Mouse (Mus musculus) heart, embryonic 16.5 days (tissue): ENCODE data around the gene Dnajc3. TPM values are rescaled to one million over a fixed set of nuclear protein-coding genes. Genes with fewer than 3 reads are reported as not detected.

ENCODE experiments used
- ATAC-seq: fragments of 200-750 bp; cut with Nextera tagmentation; replicated peaks from 2 replicates; pipeline ENCODE4 v1.8.0; 2017; ENCODE audit warnings: moderate number of reproducible peaks; ENCODE audit not compliant: insufficient read depth, low FRiP score; ENCODE audit errors: extremely low read depth
- H3K27ac ChIP-seq: fragments of 300-500 bp; sonication (generic); 2 replicates; pipeline ENCODE4 v1.5.1; 2014; ENCODE audit warnings: mild to moderate bottlenecking, low read length, control low read depth, moderate library complexity
- H3K27me3 ChIP-seq: fragments of 300-500 bp; sonication (generic); 2 replicates; pipeline ENCODE4 v1.6.1; 2014; ENCODE audit warnings: low read length, mixed read lengths; ENCODE audit not compliant: control insufficient read depth, insufficient read depth
- H3K36me3 ChIP-seq: fragments of 300-500 bp; sonication (generic); 2 replicates; pipeline ENCODE4 v1.6.1; 2014; ENCODE audit not compliant: control insufficient read depth, insufficient read depth
- H3K4me1 ChIP-seq: fragments of 300-500 bp; sonication (generic); 2 replicates; pipeline ENCODE4 v1.6.1; 2014; ENCODE audit warnings: low read length, mixed read lengths; ENCODE audit not compliant: control insufficient read depth, insufficient read depth
- H3K4me2 ChIP-seq: fragments of 300-500 bp; sonication (generic); 2 replicates; pipeline ENCODE4 v1.6.1; 2014; ENCODE audit warnings: low read depth, mild to moderate bottlenecking, control low read depth, low read length
- H3K4me3 ChIP-seq: fragments of 300-500 bp; sonication (generic); 2 replicates; pipeline ENCODE4 v1.5.1; 2014; ENCODE audit warnings: mild to moderate bottlenecking, control low read depth, low read length
- H3K9ac ChIP-seq: fragments of 300-500 bp; sonication (generic); 2 replicates; pipeline ENCODE4 v1.6.1; 2014; ENCODE audit warnings: low read length, control low read depth
- H3K9me3 ChIP-seq: fragments of 300-500 bp; sonication (generic); replicated peaks from 2 replicates; pipeline ENCODE4 v1.6.1; 2016; ENCODE audit warnings: low read length; ENCODE audit not compliant: control insufficient read depth
- WGBS: fragments of 180-500 bp; shearing (Covaris S2); extraction: QIAGEN DNeasy Blood & Tissue Kit; methylation state at CpG from one replicate; pipeline ENCODE4 v1.1.7; 2014; 5-methylcytosine and 5-hydroxymethylcytosine counted together
- polyA plus RNA-seq: library from polyadenylated mRNA; unstranded; fragments of >200 nt; fragmentation: Nextera tagmentation; extraction: Ambion mirVana; gene quantifications from 2 replicates; pipeline ENCODE4 v1.2.1, GENCODE M21; 2015

The Dnajc3 gene
- polyA plus RNA-seq, result 26.7 and 31.0 TPM in 2 replicates

DNA sequence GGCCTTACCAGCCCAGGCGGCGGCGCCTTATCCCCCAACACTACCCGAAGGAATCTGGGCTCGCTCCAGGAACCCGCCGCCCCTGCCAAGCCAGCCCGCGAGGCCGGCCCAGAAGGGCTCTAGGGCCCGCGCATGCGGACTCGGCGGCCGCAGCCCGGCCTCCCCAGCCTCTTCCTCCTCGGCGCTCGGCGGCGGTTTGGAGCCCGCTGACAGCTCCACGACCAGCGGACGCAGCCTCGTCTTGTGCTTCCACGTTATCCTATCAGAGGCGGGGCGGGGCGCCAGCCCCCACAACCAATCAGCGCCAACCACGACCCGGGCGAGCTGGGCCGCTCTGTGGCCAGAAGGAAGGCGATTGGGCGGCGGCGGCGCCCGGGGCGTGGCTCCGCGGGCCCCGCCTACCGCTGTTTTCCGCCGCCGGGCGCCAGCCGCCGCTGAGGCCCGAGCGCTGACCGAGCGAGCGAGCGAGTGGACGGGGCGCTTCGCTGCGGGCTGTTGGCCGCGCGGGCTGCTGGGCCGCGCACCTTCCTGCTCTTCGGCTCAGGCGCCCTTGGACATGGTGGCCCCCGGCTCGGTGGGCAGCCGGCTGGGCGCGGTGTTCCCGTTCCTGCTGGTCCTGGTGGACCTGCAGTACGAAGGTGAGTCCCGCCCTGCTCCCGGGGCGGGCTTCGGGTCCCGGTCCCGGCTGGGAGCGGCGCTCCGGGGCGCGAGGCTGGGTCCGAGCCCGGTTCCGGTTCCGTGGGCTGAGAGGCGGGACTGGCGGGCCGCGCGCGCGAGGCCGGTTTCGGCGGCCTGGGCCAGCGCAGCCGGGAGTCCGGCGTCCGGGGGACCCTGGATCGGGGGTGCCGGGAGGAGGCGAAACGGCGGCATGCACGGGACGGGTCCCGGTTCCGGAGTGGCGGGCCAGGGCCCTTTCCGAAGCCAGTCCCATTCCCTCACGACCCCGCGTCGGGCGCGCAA lies at the start of gene Dnajc3:
Dnajc3 (plus strand) TSS at position 444 of the 960 bp plus-strand sequence.
- peak within 1 kb of the TSS; percentile 99 for H3K4me3 ChIP-seq
- H3K9ac ChIP-seq, result peak within 1 kb of the TSS; percentile 100
- peak within 1 kb of the TSS; percentile 88 for H3K4me2 ChIP-seq
- peak within 1 kb of the TSS; percentile 97 for H3K27ac ChIP-seq
- ATAC-seq, result peak; percentile 99
- H3K9me3 ChIP-seq, result no peaks in the 10 kb centered on the region
- peaks cover 22% of the 10 kb centered on the region for H3K4me1 ChIP-seq
- under 1% methylated on average over 123 of the region's 124 CpGs for WGBS
- H3K27me3 ChIP-seq, result no peaks in the 10 kb centered on the region
- no peaks in the 10 kb centered on the region for H3K36me3 ChIP-seq

DNA sequence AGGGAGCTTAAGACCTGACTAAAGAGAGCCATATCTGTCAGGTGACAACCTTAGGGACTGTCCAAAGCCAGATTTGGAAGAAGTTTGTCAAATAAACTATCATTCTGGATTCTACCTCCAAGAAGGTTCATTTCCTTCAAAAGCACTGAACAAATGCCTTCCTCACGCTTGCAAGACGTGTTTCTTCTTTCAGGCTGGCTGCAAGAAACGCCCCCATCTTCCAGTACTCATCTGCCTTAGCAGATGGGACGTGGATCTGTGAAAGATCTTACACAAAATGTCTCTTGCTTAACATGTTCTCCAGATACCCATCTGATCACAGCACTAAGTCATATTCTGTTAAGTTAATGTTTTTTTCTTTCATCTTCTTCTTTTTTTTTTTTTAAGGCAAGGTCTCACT lies 47.7 kb upstream of the Dnajc3 start:
- Histone ChIP-seq H3K27me3 (no peaks in the 10 kb centered on the region), H3K9me3 (no peaks in the 10 kb centered on the region), H3K9ac (no peak overlapping the region), H3K27ac (no peak overlapping the region), H3K4me2 (no peak overlapping the region), H3K4me1 (no peaks in the 10 kb centered on the region), H3K36me3 (peaks cover 5% of the 10 kb centered on the region), H3K4me3 (no peak overlapping the region)
- no peak for ATAC-seq
- 87% methylated on average over 4 of the region's 4 CpGs for WGBS

DNA sequence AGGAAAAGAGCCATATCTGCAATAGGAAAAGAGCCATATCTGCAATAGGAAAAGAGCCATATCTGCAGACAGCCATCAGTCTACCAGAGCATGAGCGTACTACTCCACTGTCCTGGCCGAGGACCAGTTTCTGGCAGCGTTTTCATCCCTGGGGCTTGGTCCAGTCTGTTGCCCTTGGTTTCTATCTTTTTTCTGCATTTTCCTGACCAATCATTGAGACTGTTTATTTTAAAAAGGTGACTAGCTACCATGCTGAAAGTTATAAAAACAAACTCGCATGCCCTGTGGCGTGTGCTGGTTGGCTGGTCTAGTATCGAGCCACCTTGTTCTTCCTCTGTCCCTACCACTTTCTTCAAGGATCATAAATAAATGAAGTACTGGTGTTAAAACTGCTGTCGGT lies 42.5 kb upstream of the Dnajc3 start:
- no peak overlapping the region for H3K27ac ChIP-seq
- WGBS, result 77% methylated on average over 7 of the region's 7 CpGs
- no peak overlapping the region for H3K9ac ChIP-seq
- no peaks in the 10 kb centered on the region for H3K4me1 ChIP-seq
- ATAC-seq, result no peak
- no peak overlapping the region for H3K4me3 ChIP-seq
- H3K27me3 ChIP-seq, result no peaks in the 10 kb centered on the region
- peaks cover 13% of the 10 kb centered on the region; the same call in 1 of the 2 replicates for H3K36me3 ChIP-seq
- H3K4me2 ChIP-seq, result no peak overlapping the region
- no peaks in the 10 kb centered on the region for H3K9me3 ChIP-seq

DNA sequence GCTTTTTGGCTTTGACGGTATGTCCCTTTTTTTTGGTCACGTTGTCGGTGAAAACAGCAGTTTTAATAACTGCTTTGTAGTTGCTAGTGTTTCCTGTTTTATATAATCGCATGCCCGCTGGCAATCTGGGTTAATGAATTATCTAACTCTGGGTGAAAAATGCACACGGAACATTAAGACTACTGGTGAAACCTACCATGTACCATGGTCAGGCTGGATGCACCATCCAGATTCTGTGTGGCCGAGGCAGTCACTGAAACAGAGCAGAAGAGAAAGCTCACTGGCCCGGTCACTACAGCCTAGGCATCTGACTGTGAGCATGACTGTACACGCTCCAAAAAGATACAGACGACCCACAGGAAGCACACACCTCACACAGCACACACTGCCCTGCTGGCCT lies 42.1 kb upstream of the Dnajc3 start:
- no peak overlapping the region for H3K9ac ChIP-seq

DNA sequence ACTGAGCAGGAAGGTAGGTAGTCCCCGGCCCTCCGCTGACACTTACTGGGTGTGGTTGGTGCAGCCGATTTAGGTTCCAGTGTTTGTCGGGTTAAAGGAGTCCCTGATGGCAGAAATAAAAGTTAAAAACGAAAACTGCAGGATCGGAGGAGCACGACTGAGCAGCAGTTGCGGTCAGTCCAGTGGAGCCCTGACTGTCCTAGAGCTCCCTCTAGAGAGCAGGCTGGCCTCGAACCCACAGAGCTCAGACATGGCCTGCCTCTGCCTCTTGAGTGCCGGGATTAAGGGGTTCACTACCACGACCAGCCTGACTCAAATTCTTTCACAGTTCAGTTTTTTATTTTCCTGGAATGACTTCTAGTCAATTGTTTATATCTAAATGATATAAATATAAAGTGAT lies 37.8 kb upstream of the Dnajc3 start:
- peaks cover 23% of the 10 kb centered on the region for H3K36me3 ChIP-seq

More for the DNA sequence above, 42.1 kb upstream of the Dnajc3 start:
- 88% methylated on average over 10 of the region's 10 CpGs for whole genome bisulfite sequencing
- no peaks in the 10 kb centered on the region for H3K4me1 ChIP-seq
- H3K9me3 ChIP-seq, result no peaks in the 10 kb centered on the region
- no peak overlapping the region for H3K4me3 ChIP-seq
- no peak for ATAC-seq
- peaks cover 17% of the 10 kb centered on the region for H3K36me3 ChIP-seq
- H3K27me3 ChIP-seq, result no peaks in the 10 kb centered on the region
- H3K4me2 ChIP-seq, result no peak overlapping the region
- no peak overlapping the region for H3K27ac ChIP-seq

DNA sequence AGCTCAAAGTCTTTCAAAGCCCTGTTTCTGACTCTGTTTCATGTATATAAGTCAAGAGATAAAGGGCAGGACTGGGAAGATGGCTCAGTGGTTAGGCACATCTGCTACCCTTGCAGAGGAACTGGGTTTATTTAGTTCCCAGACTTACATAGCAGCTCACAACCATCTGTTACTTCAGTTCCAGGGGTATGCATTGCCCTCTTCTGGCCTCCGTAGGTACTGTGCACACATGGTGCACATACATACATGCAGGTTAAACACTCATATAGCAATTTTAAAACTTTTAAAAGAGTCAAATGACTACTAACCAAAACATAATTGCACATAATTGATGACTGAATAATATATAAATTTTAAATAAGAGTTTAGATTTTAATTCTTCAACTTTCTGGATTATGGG lies 36.9 kb upstream of the Dnajc3 start:
- no peak for ATAC-seq
- Histone ChIP-seq H3K9me3 (no peaks in the 10 kb centered on the region), H3K4me3 (no peak overlapping the region), H3K27ac (no peak overlapping the region), H3K27me3 (no peaks in the 10 kb centered on the region), H3K4me2 (no peak overlapping the region), H3K9ac (no peak overlapping the region), H3K4me1 (no peaks in the 10 kb centered on the region), H3K36me3 (peaks cover 23% of the 10 kb centered on the region)
- 98% methylated on average over 1 of the region's 1 CpGs for WGBS

More for the DNA sequence above, 37.8 kb upstream of the Dnajc3 start:
- 78% methylated on average over 11 of the region's 11 CpGs for WGBS
- H3K27ac ChIP-seq, result no peak overlapping the region
- no peak for ATAC-seq
- H3K4me1 ChIP-seq, result no peaks in the 10 kb centered on the region
- no peaks in the 10 kb centered on the region for H3K9me3 ChIP-seq
- H3K27me3 ChIP-seq, result no peaks in the 10 kb centered on the region
- no peak overlapping the region for H3K4me2 ChIP-seq
- no peak overlapping the region for H3K4me3 ChIP-seq
- H3K9ac ChIP-seq, result no peak overlapping the region

DNA sequence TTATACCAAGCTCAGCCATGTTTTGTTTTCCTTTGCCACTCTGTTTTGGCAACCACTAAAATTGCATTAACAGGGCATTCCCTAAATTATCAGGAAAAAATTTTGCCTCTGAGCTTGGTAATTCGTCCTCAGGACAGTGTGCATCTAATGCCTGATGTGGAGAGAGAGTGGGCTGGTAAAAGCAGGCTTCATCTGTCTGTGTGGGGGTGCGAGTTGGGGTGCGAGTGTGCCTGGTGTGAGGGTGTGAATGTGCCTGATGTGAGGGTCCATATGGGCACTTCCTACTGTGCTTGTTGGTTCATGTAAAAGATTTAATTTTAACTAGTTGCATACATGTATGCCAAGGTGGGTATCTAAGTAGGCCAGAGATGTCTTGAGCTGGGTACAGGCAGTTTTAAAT lies 34.4 kb upstream of the Dnajc3 start:
- Histone ChIP-seq H3K27me3 (no peaks in the 10 kb centered on the region), H3K4me2 (no peak overlapping the region), H3K9ac (no peak overlapping the region), H3K4me3 (no peak overlapping the region), H3K36me3 (peaks cover 23% of the 10 kb centered on the region), H3K9me3 (no peaks in the 10 kb centered on the region), H3K4me1 (peaks cover 6% of the 10 kb centered on the region; the same call in 1 of the 2 replicates), H3K27ac (no peak overlapping the region)
- no peak for ATAC-seq
- WGBS, result 84% methylated on average over 3 of the region's 3 CpGs

DNA sequence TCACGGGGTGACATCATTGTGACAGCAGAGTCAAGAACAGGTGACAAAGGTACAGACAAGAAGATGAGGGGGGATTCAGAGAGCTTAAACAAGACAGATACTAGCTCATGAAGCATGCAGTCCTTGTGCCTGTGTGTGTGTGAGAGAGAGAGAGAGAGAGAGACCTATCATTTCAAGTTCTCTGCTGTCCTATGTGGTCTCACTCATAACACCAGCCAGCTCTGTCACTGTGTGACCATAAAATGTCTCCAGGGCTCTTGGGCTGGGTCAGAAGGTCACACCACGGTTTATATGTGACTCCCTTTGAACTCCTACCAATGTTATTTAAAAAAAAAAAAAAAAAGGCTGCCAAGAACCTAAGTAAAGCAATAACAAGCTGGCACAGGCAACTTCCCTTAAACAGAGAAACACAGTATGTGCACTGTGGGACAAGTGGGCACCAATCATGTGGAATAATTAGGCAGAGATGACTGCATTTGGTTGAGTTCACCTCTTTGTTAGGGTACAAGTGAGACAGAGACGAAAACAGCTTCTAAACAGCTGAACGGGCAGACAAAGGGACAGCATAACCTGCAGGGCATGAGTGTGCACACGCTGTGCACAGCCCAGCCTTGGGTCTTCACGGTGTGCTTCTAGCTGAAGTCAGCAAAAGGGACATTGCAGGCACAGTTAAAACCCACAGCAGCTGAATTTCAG lies 33.8 kb upstream of the Dnajc3 start:
- no peaks in the 10 kb centered on the region for H3K9me3 ChIP-seq
- 80% methylated on average over 6 of the region's 6 CpGs for WGBS
- H3K27me3 ChIP-seq, result no peaks in the 10 kb centered on the region
- ATAC-seq, result no peak
- no peak overlapping the region for H3K4me2 ChIP-seq
- no peak overlapping the region for H3K27ac ChIP-seq
- peaks cover 6% of the 10 kb centered on the region; the same call in 1 of the 2 replicates for H3K4me1 ChIP-seq
- H3K9ac ChIP-seq, result no peak overlapping the region
- H3K36me3 ChIP-seq, result peaks cover 23% of the 10 kb centered on the region
- no peak overlapping the region for H3K4me3 ChIP-seq

DNA sequence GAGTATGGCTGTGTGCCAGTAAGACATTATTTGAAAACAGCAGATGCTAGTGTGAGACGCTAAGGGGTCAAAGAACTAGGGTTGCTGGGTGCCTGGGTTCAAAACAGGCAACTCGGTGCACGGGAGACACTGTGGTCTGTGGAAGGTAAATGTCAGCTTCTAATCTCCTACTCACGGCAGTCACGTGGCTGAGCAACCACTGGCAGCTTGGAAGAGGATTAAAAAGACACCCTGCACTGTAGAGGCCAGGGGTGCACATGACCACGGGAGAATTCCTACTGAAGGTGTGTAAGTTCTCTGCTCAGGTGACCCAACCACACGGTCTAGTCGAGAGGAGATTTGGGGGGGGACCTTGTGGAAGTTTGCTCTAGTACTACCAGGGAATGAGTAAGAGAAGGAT lies 30.2 kb upstream of the Dnajc3 start:
- peak; percentile 46 for ATAC-seq
- Histone ChIP-seq H3K27ac (no peak overlapping the region), H3K9ac (no peak overlapping the region), H3K9me3 (no peaks in the 10 kb centered on the region), H3K27me3 (no peaks in the 10 kb centered on the region), H3K4me2 (peak overlapping the region; percentile 30), H3K36me3 (peaks cover 4% of the 10 kb centered on the region; the same call in 1 of the 2 replicates), H3K4me3 (no peak overlapping the region), H3K4me1 (peaks cover 6% of the 10 kb centered on the region; the same call in 1 of the 2 replicates)
- 31% methylated on average over 8 of the region's 8 CpGs for WGBS
